Mouse (Mus musculus) forebrain, postnatal 0 days (tissue): ENCODE data around the gene Vsig2. TPM values are rescaled to one million over a fixed set of nuclear protein-coding genes. Genes with fewer than 3 reads are reported as not detected.

ENCODE experiments used
- ATAC-seq: fragments of 200-750 bp; cut with Nextera tagmentation; 2 replicates; pipeline ENCODE4 v1.8.0; 2017; ENCODE audit warnings: mild to moderate bottlenecking, moderate library complexity
- DNase-seq: peaks from one replicate; pipeline ENCODE4 v3.0.0-alpha.2; 2015
- H3K27ac ChIP-seq: fragments of 300-500 bp; sonication (generic); 2 replicates; pipeline ENCODE4 v1.5.1; 2014; ENCODE audit warnings: low read depth, mild to moderate bottlenecking, antibody characterized with exemption, low read length, moderate library complexity, mixed read lengths
- H3K27me3 ChIP-seq: fragments of 300-500 bp; sonication (generic); 2 replicates; pipeline ENCODE4 v1.6.1; 2014; ENCODE audit warnings: mild to moderate bottlenecking, low read length, mixed read lengths; ENCODE audit not compliant: insufficient read depth
- H3K36me3 ChIP-seq: fragments of 300-500 bp; sonication (generic); 2 replicates; pipeline ENCODE4 v1.6.1; 2014; ENCODE audit warnings: mild to moderate bottlenecking, moderate library complexity; ENCODE audit not compliant: insufficient read depth
- H3K4me1 ChIP-seq: fragments of 300-500 bp; sonication (generic); 2 replicates; pipeline ENCODE4 v1.6.1; 2014; ENCODE audit warnings: antibody characterized with exemption; ENCODE audit not compliant: insufficient read depth
- H3K4me2 ChIP-seq: fragments of 300-500 bp; sonication (generic); 2 replicates; pipeline ENCODE4 v1.6.1; 2014; ENCODE audit warnings: low read depth, mild to moderate bottlenecking, moderate library complexity
- H3K4me3 ChIP-seq: fragments of 300-500 bp; sonication (generic); 2 replicates; pipeline ENCODE4 v1.5.1; 2014; ENCODE audit warnings: low read depth, low read length, mixed read lengths
- H3K9ac ChIP-seq: fragments of 300-500 bp; sonication (generic); 2 replicates; pipeline ENCODE4 v1.6.1; 2014; ENCODE audit warnings: mild to moderate bottlenecking
- H3K9me3 ChIP-seq: fragments of 300-500 bp; sonication (generic); 2 replicates; pipeline ENCODE4 v1.6.1; 2016; ENCODE audit warnings: low read length
- CTCF ChIP-seq: sonication (generic); IDR thresholded peaks from 2 replicates; pipeline ENCODE4 v1.5.1; 2016; ENCODE audit warnings: antibody characterized with exemption, control low read depth, low read depth
- WGBS: fragments of 180-500 bp; shearing (Covaris S2); extraction: QIAGEN DNeasy Blood & Tissue Kit; methylation state at CpG from one replicate; pipeline ENCODE4 v1.1.7; 2014; 5-methylcytosine and 5-hydroxymethylcytosine counted together
- polyA plus RNA-seq: library from polyadenylated mRNA; unstranded; fragments of >200 nt; fragmentation: Nextera tagmentation; extraction: Ambion mirVana; gene quantifications from 2 replicates; pipeline ENCODE4 v1.2.1, GENCODE M21; 2015
- total RNA-seq: library from RNA; depleted of rRNA; stranded (reverse); fragments of >200 nt; gene quantifications from 2 replicates; pipeline ENCODE4 v1.2.3, GENCODE M21; 2014

The Vsig2 gene
- total and polyA plus RNA-seq, 2 experiments from 2014 or later: 1.3 to 2.4 TPM

- H3K27me3 ChIP-seq: no peaks in the 10 kb centered on the region
- DNase-seq: no peak
- no peak overlapping the region for H3K4me2 ChIP-seq
- no peak for TF ChIP-seq CTCF
- ATAC-seq: no peak
- H3K9ac ChIP-seq: no peak overlapping the region
- H3K36me3 ChIP-seq: no peaks in the 10 kb centered on the region
- no peaks in the 10 kb centered on the region for H3K9me3 ChIP-seq
- H3K27ac ChIP-seq: no peak overlapping the region
- H3K4me1 ChIP-seq: no peaks in the 10 kb centered on the region
- 53% methylated on average over 1 of the region's 1 CpGs for whole genome bisulfite sequencing
- no peak overlapping the region for H3K4me3 ChIP-seq
These were observed 33.0 kb upstream of the Vsig2 start for GRCm38 (mm10) chr9:37506023-37506422.

DNA sequence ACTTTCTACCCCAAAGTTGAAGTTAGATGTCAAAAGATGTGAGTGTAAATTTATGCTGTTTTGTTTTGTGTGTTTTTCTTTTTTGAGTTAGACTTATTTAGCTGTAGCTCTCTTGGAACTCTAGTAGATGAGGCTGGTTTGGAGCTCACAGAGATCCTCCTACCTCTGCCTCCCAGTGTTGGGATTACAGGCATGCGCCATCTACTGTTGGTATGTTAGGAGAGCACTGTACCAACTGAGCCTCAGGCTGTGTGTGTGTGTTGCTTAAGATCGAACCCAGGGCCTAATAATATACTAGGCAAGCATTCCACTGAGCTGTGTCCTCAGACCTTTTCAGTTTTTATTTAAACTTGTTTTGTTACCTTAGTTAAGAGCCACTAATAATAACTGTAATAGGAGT is 27.0 kb upstream of the Vsig2 start:
- no peak for DNase-seq
- H3K27ac ChIP-seq: no peak overlapping the region
- H3K9me3 ChIP-seq: no peaks in the 10 kb centered on the region
- H3K4me1 ChIP-seq: 0 out of 2 replicates have a peak, but pooled peaks cover 6% of the 10 kb centered on the region
- no peak overlapping the region for H3K9ac ChIP-seq
- H3K4me2 ChIP-seq: no peak overlapping the region
- WGBS: 95% methylated on average over 2 of the region's 2 CpGs
- ATAC-seq: no peak
- no peak overlapping the region for H3K4me3 ChIP-seq
- H3K36me3 ChIP-seq: no peaks in the 10 kb centered on the region
- peak; percentile 26 for TF ChIP-seq CTCF
- no peaks in the 10 kb centered on the region for H3K27me3 ChIP-seq

DNA sequence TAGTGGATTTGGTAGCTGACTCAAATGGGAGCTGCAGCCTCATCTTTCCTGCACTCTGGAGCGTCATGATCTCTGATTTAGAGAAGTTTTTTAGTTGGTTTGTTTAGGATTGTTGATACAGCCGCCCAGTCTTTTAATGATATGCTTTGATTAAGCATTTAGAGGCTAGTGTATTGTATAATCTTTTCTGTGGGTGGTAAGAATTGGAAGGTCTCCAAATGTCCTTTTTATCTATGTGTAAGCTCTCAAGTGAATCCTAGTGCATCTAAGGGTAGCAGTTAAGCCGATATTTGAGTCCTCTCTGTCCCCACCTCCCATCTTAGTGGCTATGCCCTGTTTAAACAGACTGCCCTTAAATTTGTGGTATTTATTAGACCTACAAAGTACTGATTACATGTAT is 24.6 kb upstream of the Vsig2 start:
- Histone ChIP-seq H3K4me3 (no peak overlapping the region), H3K27ac (no peak overlapping the region), H3K4me2 (no peak overlapping the region), H3K36me3 (peaks cover 5% of the 10 kb centered on the region; the same call in 1 of the 2 replicates), H3K27me3 (no peaks in the 10 kb centered on the region), H3K9me3 (no peaks in the 10 kb centered on the region), H3K4me1 (0 out of 2 replicates have a peak, but pooled peaks cover 6% of the 10 kb centered on the region), H3K9ac (no peak overlapping the region)
- no peak for TF ChIP-seq CTCF
- 64% methylated on average over 3 of the region's 3 CpGs for WGBS
- ATAC-seq: no peak
- no peak for DNase-seq

DNA sequence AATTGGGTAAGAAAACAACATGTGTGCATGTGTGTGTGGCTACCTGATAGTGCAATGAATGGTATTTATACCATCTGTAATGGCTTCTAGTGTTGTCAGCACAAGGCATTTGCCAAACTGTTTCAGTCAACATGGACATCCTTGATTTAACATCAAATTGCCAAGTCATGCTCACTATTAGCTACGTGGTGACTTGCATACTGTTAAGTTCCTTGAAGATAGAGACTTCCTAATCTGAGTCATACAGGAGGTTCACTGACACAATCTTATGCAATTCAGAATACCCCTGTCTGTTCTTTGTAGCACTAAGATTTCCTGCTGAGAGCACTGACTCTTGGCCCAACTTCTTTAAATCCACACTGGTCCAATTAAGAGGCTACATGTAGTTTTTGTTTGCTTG is 21.6 kb upstream of the Vsig2 start:
- no peak for ATAC-seq
- WGBS: 55% methylated on average over 1 of the region's 1 CpGs
- Histone ChIP-seq H3K9me3 (no peaks in the 10 kb centered on the region), H3K4me2 (no peak overlapping the region), H3K4me3 (no peak overlapping the region), H3K9ac (no peak overlapping the region), H3K27ac (no peak overlapping the region), H3K36me3 (peaks cover 5% of the 10 kb centered on the region; the same call in 1 of the 2 replicates), H3K27me3 (no peaks in the 10 kb centered on the region), H3K4me1 (0 out of 2 replicates have a peak, but pooled peaks cover 6% of the 10 kb centered on the region)
- DNase-seq: no peak
- TF ChIP-seq CTCF: no peak

- 76% methylated on average over 8 of the region's 8 CpGs for WGBS
- H3K27ac ChIP-seq: 0 out of 2 replicates have a peak overlapping the region, but pooled peaks have one; percentile 10
- no peaks in the 10 kb centered on the region for H3K9me3 ChIP-seq
- H3K4me3 ChIP-seq: no peak overlapping the region
- H3K9ac ChIP-seq: no peak overlapping the region
- H3K36me3 ChIP-seq: peaks cover 12% of the 10 kb centered on the region
- ATAC-seq: no peak
- no peaks in the 10 kb centered on the region for H3K27me3 ChIP-seq
- no peak overlapping the region for H3K4me2 ChIP-seq
- 0 out of 2 replicates have a peak, but pooled peaks cover 6% of the 10 kb centered on the region for H3K4me1 ChIP-seq
- DNase-seq: peak; percentile 38
- TF ChIP-seq CTCF: no peak
These were observed 20.1 kb upstream of the Vsig2 start for GRCm38 (mm10) chr9:37518991-37519390.

GRCm38 (mm10) chr9:37519995-37520394 is 19.1 kb upstream of the Vsig2 start:
- Histone ChIP-seq H3K9me3 (no peaks in the 10 kb centered on the region), H3K36me3 (peaks cover 18% of the 10 kb centered on the region), H3K9ac (no peak overlapping the region), H3K4me3 (no peak overlapping the region), H3K27me3 (no peaks in the 10 kb centered on the region), H3K27ac (no peak overlapping the region), H3K4me2 (no peak overlapping the region), H3K4me1 (no peaks in the 10 kb centered on the region)
- DNase-seq (no peak), ATAC-seq (no peak)
- TF ChIP-seq CTCF: no peak
- 77% methylated on average over 2 of the region's 2 CpGs for WGBS

- TF ChIP-seq CTCF: no peak
- peaks cover 23% of the 10 kb centered on the region; the same call in 1 of the 2 replicates for H3K36me3 ChIP-seq
- H3K9ac ChIP-seq: no peak overlapping the region
- H3K27ac ChIP-seq: no peak overlapping the region
- ATAC-seq: no peak
- WGBS: 91% methylated on average over 2 of the region's 2 CpGs
- H3K4me2 ChIP-seq: no peak overlapping the region
- peaks cover 29% of the 10 kb centered on the region for H3K27me3 ChIP-seq
- H3K9me3 ChIP-seq: no peaks in the 10 kb centered on the region
- no peaks in the 10 kb centered on the region for H3K4me1 ChIP-seq
- H3K4me3 ChIP-seq: no peak overlapping the region
- DNase-seq: no peak
These were observed 13.6 kb upstream of the Vsig2 start for GRCm38 (mm10) chr9:37525461-37525860.
